Mouse (Mus musculus) bone marrow, adult 2 months (tissue): Measurements from ENCODE around the gene Cxcr5.

Experiments
- CTCF ChIP-seq: fragments of 200-500 bp; IDR thresholded peaks from 2 replicates; pipeline ENCODE4 v1.5.1; 2011; ENCODE audit warnings: low read length, control low read depth; ENCODE audit not compliant: control insufficient read depth, insufficient read depth
- POLR2A ChIP-seq: fragments of 200-500 bp; IDR thresholded peaks from 2 replicates; pipeline ENCODE4 v1.6.1; 2011; ENCODE audit warnings: low read depth, mild to moderate bottlenecking, control low read depth, low read length, borderline replicate concordance; ENCODE audit not compliant: control insufficient read depth

GRCm38 (mm10) chr9:44561597-44561996, at the start of gene Cxcr5:
- no peak for TF ChIP-seq CTCF
- no peak for TF ChIP-seq POLR2A
